ENCODE assay signal across 14 mouse cellular contexts in genomic region chr5:129257206-129257605, GRCm38 (mm10).
"Had no signal": no experiment of that assay in that cellular context is flagged by ENCODE, and none has a peak within 500 bp of the region (broad histone marks: within the 10 kb centered on the region; RNA-seq: fewer than 3 reads in every experiment).

No protein-coding gene starts in this region.

- DNase-seq: gastrocnemius, postnatal 14 days; gastrocnemius, postnatal 36 days; heart, adult 11 months; heart, adult 2 months; heart, postnatal 14 days; heart, postnatal 36 days; kidney, adult 11 months; kidney, adult 2 months; kidney, adult 9 months; kidney, postnatal 14 days; kidney, postnatal 36 days; layer of hippocampus, adult 9-11 months; layer of hippocampus, postnatal 36 days; left cerebral cortex, postnatal 4 days had no signal
